Mouse (Mus musculus): ENCODE results near the gene Gm49387.

- TF ChIP-seq CTCF (IDR thresholded peaks at IDR 0.05; ENCODE audit: borderline replicate concordance, extremely low read depth, insufficient read depth, insufficient read length) = no peak
- TF ChIP-seq POLR2A (IDR thresholded peaks at IDR 0.05; ENCODE audit: borderline replicate concordance, extremely low read depth, insufficient read depth, insufficient read length, poor library complexity, severe bottlenecking) = no peak
These were observed 10.5 kb upstream of the Gm49387 start for GRCm38 (mm10) chr14:31651206-31651605.
